Mouse (Mus musculus): ENCODE measurements around the gene 4933406M09Rik. TPM values are rescaled to one million over a fixed set of nuclear protein-coding genes. Genes with fewer than 3 reads are reported as not detected.

Gene 4933406M09Rik
- polyA plus RNA-seq, 1 experiment from 2014 or later, result not detected

DNA sequence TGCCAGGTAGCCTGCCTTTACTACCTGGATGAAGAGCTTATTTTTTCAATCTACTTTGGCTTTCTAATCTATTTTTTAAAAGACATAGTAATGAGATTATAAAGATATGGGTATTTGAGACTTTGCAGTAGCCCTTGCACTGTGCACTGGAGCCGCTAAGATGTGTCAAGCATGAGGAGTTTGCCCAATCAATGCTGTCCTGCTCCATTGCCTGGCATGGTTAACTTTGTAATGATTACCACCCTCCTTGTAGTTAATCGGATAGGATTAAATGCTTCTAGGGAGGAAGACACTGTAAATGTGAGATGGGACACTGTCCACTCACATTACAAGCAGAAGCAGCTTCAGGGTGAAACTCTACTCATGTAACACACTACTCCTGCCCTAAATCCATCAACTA is 32.4 kb upstream of the 4933406M09Rik start:
- Histone ChIP-seq H3K9ac (no peak overlapping the region), H3K4me3 (no peak overlapping the region), H3K27ac (no peak overlapping the region), H3K4me2 (no peak overlapping the region), H3K4me1 (peaks cover 8% of the 10 kb centered on the region), H3K36me3 (peaks cover 93% of the 10 kb centered on the region), H3K27me3 (replicated peaks) (no peaks in the 10 kb centered on the region), H3K9me3 (replicated peaks) (no peaks in the 10 kb centered on the region)
- 90% methylated on average over 2 of the region's 2 CpGs for WGBS (ENCODE audit: insufficient replicate concordance)
- no peak for ATAC-seq

DNA sequence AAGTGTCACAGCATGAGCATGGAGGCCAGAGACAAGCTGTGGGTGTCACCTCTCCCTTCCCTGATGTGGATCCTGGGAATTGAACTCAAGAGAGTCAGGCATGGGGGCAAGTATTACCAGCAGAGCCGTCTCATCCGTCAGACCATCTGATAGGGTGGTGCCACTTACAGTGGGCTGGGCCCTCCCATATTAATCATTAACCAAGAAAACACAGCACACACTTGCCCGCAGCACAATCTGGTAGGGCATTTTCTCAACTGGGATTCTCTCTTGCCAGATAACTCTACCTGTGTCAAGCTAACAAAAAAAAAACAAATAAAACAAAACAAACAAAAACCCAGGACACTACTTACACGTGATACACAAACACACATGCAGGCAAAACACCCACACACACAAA is 28.3 kb upstream of the 4933406M09Rik start:
- Histone ChIP-seq H3K4me3 (no peak overlapping the region), H3K4me1 (peaks cover 35% of the 10 kb centered on the region), H3K36me3 (peaks cover 77% of the 10 kb centered on the region), H3K9me3 (replicated peaks) (no peaks in the 10 kb centered on the region), H3K27ac (0 out of 2 replicates have a peak overlapping the region, but pooled peaks have one; percentile 45), H3K27me3 (replicated peaks) (no peaks in the 10 kb centered on the region), H3K4me2 (no peak overlapping the region), H3K9ac (no peak overlapping the region)
- no peak for ATAC-seq
- 67% methylated on average over 4 of the region's 4 CpGs for WGBS (ENCODE audit: insufficient replicate concordance)

DNA sequence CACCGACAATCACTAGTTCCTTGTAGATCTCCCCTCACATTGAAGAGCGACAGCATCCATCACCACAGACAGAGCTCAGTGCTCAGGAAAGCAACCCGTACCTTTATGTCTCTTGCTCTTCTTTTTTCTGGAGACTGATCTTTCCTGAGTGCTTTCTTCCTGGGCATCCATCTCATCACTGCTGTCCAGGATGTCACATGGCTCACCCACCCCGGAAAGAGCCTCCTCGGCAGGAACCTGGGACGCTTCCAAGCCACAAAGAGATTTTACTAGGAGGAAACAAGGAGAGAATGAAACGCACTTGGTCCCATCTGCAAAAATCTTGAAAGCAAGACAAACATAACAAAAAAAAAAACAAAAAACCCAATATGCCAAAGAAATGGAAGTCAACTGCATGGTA is 25.1 kb upstream of the 4933406M09Rik start:
- 51% methylated on average over 7 of the region's 7 CpGs for WGBS (ENCODE audit: insufficient replicate concordance)
- H3K4me2 ChIP-seq, result peak overlapping the region; percentile 87
- no peak for ATAC-seq
- no peaks in the 10 kb centered on the region for H3K9me3 ChIP-seq (replicated peaks)
- H3K4me1 ChIP-seq, result peaks cover 37% of the 10 kb centered on the region
- peak overlapping the region; percentile 90 for H3K4me3 ChIP-seq
- peak overlapping the region; percentile 92; the same call in 1 of the 2 replicates for H3K27ac ChIP-seq
- peaks cover 45% of the 10 kb centered on the region for H3K36me3 ChIP-seq
- H3K27me3 ChIP-seq (replicated peaks), result no peaks in the 10 kb centered on the region
- H3K9ac ChIP-seq, result peak overlapping the region; percentile 91

DNA sequence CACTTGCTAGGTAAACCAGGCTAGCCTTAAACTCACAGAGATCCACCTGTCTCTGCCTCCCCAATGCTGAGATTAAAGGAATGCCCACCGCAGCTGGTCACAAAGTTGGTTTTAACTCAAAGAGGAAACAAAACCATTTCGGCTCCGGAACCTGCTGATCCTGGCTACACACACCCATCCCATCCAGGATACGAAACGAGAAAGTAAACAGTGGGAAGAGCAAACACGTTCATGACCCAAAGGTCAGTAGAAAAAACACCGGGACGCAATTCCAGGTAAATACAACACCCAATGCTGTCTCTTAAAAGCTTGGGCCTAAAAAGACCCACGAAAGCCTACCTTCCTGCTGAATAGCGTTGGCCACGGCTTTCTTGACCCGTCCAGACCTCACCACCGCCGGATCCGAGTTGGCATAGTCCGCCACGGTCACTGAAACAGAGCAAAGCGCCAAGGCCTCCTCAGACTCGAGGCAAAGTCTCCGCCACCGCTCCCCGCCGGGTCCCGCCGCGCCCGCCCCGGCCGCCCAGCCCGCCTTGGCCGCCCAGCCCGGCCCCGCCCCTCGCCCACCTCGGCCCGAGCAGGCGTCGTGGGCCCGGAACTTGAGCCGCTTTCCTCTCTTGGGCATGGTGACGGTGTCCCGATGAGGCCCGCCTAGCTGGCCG is 24.4 kb upstream of the 4933406M09Rik start:
- Histone ChIP-seq H3K36me3 (peaks cover 39% of the 10 kb centered on the region), H3K9ac (peak overlapping the region; percentile 91), H3K27me3 (replicated peaks) (no peaks in the 10 kb centered on the region), H3K9me3 (replicated peaks) (no peaks in the 10 kb centered on the region), H3K27ac (peak overlapping the region; percentile 92), H3K4me2 (peak overlapping the region; percentile 87), H3K4me3 (peak overlapping the region; percentile 90), H3K4me1 (peaks cover 37% of the 10 kb centered on the region)
- 1% methylated on average over 40 of the region's 44 CpGs for WGBS (ENCODE audit: insufficient replicate concordance)
- ATAC-seq, result peak; percentile 88

DNA sequence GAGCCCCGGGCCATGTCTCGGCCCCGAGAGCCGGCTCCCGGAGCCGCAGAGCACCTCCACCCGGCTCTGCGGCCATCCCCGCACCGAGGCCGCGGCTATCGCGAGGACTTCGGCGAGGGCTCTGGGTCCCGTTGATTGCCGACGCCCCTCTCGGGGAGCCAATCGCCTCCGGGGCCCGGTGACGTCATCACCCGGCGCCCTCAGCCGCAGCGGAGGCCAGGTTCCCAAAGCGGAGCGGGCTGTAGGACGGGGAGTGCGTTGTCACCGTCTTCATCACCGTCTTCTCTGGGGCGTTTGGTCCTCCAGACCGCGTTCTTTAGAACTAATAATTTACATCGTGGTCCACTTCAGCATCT is 23.9 kb upstream of the 4933406M09Rik start, which contains the start of gene Tmem183a:
Gene Tmem183a (minus strand): TSS at position 123 of the 356 bp plus-strand sequence.
- peak; percentile 97 for ATAC-seq
- H3K36me3 ChIP-seq, result peaks cover 34% of the 10 kb centered on the region
- peak within 1 kb of the TSS; percentile 92 for H3K27ac ChIP-seq
- H3K4me2 ChIP-seq, result peak within 1 kb of the TSS; percentile 87
- H3K27me3 ChIP-seq (replicated peaks), result no peaks in the 10 kb centered on the region
- peak within 1 kb of the TSS; percentile 90 for H3K4me3 ChIP-seq
- H3K4me1 ChIP-seq, result peaks cover 37% of the 10 kb centered on the region
- peak within 1 kb of the TSS; percentile 91 for H3K9ac ChIP-seq
- no peaks in the 10 kb centered on the region for H3K9me3 ChIP-seq (replicated peaks)
- WGBS (ENCODE audit: insufficient replicate concordance), result 2% methylated on average over 38 of the region's 38 CpGs

DNA sequence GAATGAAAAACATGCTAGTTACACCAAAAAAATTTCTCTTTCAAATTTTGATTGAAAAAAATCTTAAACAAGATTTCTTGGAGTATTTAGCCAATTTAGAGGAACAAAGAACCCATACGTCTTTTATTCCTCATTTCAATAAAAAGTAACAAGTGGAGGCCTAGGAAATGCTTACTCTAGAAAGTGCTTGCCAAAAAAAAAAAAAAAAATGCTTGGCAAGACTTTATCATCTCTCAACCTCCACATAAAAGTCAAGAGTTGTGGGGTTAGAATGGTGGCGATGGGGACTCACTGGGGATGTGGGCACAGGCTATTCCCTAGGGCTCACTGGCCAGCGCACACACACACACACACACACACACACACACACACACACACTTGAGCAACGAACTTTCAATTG is 22.5 kb upstream of the 4933406M09Rik start:
- ATAC-seq, result no peak
- WGBS (ENCODE audit: insufficient replicate concordance), result 68% methylated on average over 4 of the region's 4 CpGs
- no peak overlapping the region for H3K9ac ChIP-seq

DNA sequence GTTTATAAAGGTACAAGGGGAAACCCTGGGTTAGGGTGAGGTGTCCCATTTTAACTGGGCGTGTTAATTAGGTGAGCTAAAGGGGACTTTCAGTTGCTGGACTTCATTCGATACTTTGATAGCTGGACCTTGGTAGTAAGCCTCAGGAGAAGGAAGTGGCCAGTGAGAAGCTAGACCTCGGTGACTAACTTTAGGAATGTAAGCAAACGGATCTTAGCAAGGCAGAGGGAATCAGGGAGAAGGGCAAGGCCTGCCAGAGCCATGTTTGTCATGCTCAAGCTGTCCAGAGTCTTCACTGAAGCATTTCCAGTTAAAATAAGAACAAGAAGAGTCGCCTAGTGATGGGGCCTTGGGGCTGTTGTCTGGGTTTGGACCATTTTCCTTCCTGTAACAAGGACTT is 20.2 kb upstream of the 4933406M09Rik start:
- WGBS (ENCODE audit: insufficient replicate concordance), result 55% methylated on average over 5 of the region's 5 CpGs
- no peaks in the 10 kb centered on the region for H3K27me3 ChIP-seq (replicated peaks)
- no peak for ATAC-seq
- H3K27ac ChIP-seq, result no peak overlapping the region
- H3K9ac ChIP-seq, result no peak overlapping the region
- H3K4me3 ChIP-seq, result no peak overlapping the region
- peaks cover 2% of the 10 kb centered on the region for H3K36me3 ChIP-seq
- H3K4me1 ChIP-seq, result peaks cover 11% of the 10 kb centered on the region
- H3K9me3 ChIP-seq (replicated peaks), result peaks cover 8% of the 10 kb centered on the region
- H3K4me2 ChIP-seq, result no peak overlapping the region

More for the DNA sequence above, 22.5 kb upstream of the 4933406M09Rik start:
- Histone ChIP-seq H3K4me2 (no peak overlapping the region), H3K9me3 (replicated peaks) (no peaks in the 10 kb centered on the region), H3K4me3 (no peak overlapping the region), H3K27ac (no peak overlapping the region), H3K4me1 (peaks cover 31% of the 10 kb centered on the region), H3K36me3 (peaks cover 23% of the 10 kb centered on the region), H3K27me3 (replicated peaks) (no peaks in the 10 kb centered on the region)

DNA sequence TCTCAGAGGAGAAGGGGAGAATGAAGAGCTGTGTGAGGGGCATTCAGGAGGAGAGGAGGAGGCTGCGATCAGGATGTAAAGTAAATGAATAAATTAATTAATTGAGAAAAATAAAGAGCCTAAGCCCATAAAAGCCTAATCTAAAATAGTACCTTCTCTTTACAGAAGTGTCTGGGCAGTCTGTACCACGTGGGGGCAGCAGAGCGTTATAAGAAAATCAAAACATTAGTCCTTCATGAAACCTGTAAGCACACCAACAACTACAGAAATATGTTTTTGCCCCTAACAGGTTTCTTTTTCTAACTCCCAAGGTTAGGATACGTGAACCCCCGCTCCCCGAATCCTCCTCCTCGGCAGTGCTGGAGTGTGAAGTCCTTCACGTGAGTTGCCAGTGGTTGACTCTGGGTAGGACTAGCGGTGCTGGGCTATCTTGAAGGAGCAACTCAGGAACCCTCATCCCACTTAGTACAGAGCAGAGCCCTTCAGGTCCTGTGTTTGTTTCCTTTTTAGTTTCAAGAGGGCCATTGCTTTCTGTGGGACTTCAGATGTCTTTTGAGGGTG is 16.9 kb upstream of the 4933406M09Rik start:
- H3K27me3 ChIP-seq (replicated peaks), result no peaks in the 10 kb centered on the region
- H3K4me3 ChIP-seq, result no peak overlapping the region
- no peak overlapping the region for H3K27ac ChIP-seq
- no peak for ATAC-seq
- H3K9me3 ChIP-seq (replicated peaks), result peaks cover 8% of the 10 kb centered on the region
- no peaks in the 10 kb centered on the region for H3K36me3 ChIP-seq
- no peaks in the 10 kb centered on the region for H3K4me1 ChIP-seq
- no peak overlapping the region for H3K9ac ChIP-seq
- H3K4me2 ChIP-seq, result no peak overlapping the region
- WGBS (ENCODE audit: insufficient replicate concordance), result 41% methylated on average over 9 of the region's 9 CpGs

DNA sequence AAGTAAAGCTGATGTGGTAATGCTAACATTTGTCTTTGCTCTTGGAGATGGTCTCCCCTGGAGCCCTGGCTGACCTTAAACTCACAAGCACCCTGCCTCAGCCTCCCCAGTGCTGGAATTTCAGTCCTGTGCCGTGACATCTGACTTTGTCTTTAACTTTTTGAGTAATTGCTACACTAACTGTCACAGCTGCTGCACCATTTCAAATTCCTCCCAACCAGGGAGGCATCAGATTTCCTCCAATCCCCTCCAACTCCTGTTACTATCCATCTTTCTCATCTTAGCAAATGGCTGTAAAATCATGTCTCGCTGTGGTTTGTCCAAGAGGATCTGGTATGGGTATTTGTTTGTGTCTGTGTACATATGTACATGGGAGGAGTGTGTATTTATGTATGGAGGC is 11.6 kb upstream of the 4933406M09Rik start:
- H3K4me3 ChIP-seq, result no peak overlapping the region
- ATAC-seq, result no peak
- no peaks in the 10 kb centered on the region for H3K4me1 ChIP-seq
- H3K36me3 ChIP-seq, result no peaks in the 10 kb centered on the region
- H3K4me2 ChIP-seq, result no peak overlapping the region
- peaks cover 8% of the 10 kb centered on the region for H3K9me3 ChIP-seq (replicated peaks)
- 0 out of 2 replicates have a peak, but pooled peaks cover 3% of the 10 kb centered on the region for H3K27me3 ChIP-seq (replicated peaks)
- no peak overlapping the region for H3K9ac ChIP-seq
- no peak overlapping the region for H3K27ac ChIP-seq
- WGBS (ENCODE audit: insufficient replicate concordance), result 53% methylated on average over 2 of the region's 2 CpGs

DNA sequence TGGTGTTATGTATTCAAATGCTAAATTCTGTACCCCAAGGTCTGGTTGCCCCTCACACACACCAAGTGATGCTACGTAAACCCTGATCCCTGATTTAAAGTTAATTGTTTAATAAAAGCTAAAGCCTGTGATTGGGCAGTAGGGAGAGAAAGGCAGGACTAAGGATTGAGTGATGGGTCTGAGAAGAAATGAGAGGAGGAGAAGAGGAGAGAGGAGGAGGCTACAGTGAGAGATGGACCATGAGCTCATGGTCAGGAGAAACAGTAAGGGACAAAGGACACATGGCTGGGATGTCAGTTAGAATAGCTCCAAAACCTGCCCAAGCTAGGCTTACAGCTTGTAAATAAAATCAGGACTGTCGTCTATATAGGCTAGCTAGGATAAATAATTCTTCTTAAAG is 4.7 kb upstream of the 4933406M09Rik start:
- Histone ChIP-seq H3K9me3 (replicated peaks) (0 out of 2 replicates have a peak, but pooled peaks cover 4% of the 10 kb centered on the region), H3K36me3 (no peaks in the 10 kb centered on the region), H3K27me3 (replicated peaks) (peaks cover 8% of the 10 kb centered on the region; the same call in 1 of the 2 replicates), H3K4me3 (no peak overlapping the region), H3K4me1 (no peaks in the 10 kb centered on the region), H3K9ac (no peak overlapping the region), H3K27ac (no peak overlapping the region), H3K4me2 (no peak overlapping the region)
- 61% methylated on average over 2 of the region's 2 CpGs for whole genome bisulfite sequencing (ENCODE audit: insufficient replicate concordance)
- ATAC-seq, result no peak

DNA sequence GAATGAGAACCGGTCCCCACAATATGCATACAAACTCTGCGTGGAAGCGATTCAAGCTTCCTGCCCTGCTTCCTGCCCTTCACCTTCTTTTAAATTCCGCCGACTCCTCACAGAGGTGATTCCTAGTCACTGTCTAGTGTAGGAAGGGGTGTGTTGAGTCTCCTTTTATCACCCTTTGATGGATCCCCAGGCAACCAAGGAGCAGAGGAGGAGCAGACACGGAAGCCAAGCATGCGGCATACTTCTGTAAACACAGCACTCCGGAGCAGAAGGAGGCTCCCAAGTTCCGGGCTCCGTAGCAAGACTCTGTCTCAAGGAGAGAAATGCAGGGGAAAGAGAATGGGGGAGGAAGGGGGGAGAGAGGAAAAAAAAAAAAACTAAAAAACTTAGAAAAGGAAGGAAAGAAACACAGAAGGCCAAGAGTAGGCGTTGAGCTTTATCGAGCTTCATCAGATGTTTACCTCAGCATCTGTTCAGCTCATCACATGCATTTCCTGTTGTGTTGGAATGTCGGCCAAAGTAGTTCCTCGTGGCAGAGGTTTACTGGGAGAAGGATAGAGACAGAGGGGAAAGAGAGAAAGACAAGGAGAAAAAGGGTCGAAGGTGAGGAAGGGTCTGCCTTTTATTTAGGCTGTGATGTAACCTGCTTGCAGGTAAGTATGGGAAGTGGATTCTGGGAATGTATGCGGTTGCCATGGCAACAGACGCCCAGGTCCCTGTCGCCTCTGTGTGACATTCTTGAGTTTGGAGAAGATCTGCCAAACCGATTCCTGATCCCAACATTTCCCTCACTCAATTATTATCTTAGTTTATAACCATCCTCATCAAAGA is 3.7 kb upstream of the 4933406M09Rik start:
- WGBS (ENCODE audit: insufficient replicate concordance), result 6% methylated on average over 19 of the region's 19 CpGs
- no peak for ATAC-seq
- Histone ChIP-seq H3K27ac (no peak overlapping the region), H3K36me3 (no peaks in the 10 kb centered on the region), H3K9me3 (replicated peaks) (0 out of 2 replicates have a peak, but pooled peaks cover 4% of the 10 kb centered on the region), H3K4me3 (peak overlapping the region; percentile 9; the same call in 1 of the 2 replicates), H3K4me2 (peak overlapping the region; percentile 59), H3K9ac (peak overlapping the region; percentile 20; the same call in 1 of the 2 replicates), H3K27me3 (replicated peaks) (peaks cover 8% of the 10 kb centered on the region; the same call in 1 of the 2 replicates), H3K4me1 (no peaks in the 10 kb centered on the region)

DNA sequence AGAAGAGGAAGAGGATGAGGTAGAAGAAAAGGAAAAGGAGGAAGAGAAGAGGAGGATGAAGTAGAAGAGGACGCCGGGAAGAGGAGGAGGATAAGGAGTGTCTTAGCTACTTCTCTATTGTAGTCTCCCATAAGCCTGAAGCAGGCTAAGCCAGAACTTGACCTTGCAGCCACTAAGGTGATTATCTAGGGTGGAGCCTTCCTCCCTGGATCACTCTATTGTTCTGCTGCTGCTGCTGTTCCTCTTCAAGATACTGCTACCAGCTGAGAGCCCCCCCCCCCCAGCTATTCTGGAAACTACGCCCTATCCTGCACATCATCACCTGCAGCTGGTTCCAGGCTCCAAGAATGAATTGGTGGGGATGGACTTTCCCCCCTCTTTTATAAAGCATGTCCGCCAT is 1.2 kb upstream of the 4933406M09Rik start:
- Histone ChIP-seq H3K4me3 (no peak overlapping the region), H3K4me2 (no peak overlapping the region), H3K4me1 (no peaks in the 10 kb centered on the region), H3K27ac (no peak overlapping the region), H3K9me3 (replicated peaks) (0 out of 2 replicates have a peak, but pooled peaks cover 4% of the 10 kb centered on the region), H3K36me3 (no peaks in the 10 kb centered on the region), H3K27me3 (replicated peaks) (peaks cover 20% of the 10 kb centered on the region), H3K9ac (no peak overlapping the region)
- 65% methylated on average over 4 of the region's 4 CpGs for WGBS (ENCODE audit: insufficient replicate concordance)
- no peak for ATAC-seq

Data from liver, embryonic 12.5 days (tissue).